Mouse (Mus musculus): ENCODE results near the gene Egr2. TPM values are rescaled to one million over a fixed set of nuclear protein-coding genes. Genes with fewer than 3 reads are reported as not detected.

The Egr2 gene
- polyA plus RNA-seq (2016; fragmentation: Nextera tagmentation; extraction: Ambion mirVana) = 0.25 and 0.26 TPM in 2 replicates

DNA sequence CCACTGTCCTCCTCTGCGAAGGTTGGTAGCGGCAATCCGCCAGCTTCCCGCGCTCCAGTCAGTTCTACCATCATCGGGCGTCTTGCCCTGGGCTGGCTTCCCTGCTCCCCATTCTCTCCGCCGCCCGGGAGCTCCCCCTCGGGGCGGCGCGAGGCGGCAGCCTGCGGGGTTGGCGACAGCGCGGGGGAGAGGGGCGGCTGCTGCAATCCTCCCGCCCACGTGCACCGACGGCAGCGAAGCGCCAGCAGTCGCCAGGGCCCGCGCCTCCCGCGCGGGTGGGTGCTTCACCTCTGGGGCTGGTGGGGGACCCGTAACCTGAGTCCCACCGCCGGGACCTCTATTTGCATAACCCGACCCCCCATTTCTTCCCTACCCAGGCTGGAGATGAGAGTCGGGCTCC, at the start of gene Egr2:
Gene Egr2, plus strand, starts transcription at position 220 of the 400 bp plus-strand sequence.
- Histone ChIP-seq H3K4me3 (peak within 1 kb of the TSS; percentile 62), H3K27me3 (peaks cover 92% of the 10 kb centered on the region), H3K4me2 (replicated peaks) (peak within 1 kb of the TSS; percentile 96), H3K9ac (replicated peaks) (peak within 1 kb of the TSS; percentile 16; the same call in 1 of the 2 replicates), H3K9me3 (no peaks in the 10 kb centered on the region), H3K36me3 (no peaks in the 10 kb centered on the region), H3K4me1 (peaks cover 36% of the 10 kb centered on the region), H3K27ac (replicated peaks) (no peak within 1 kb of the TSS)
- ATAC-seq (ENCODE audit: low FRiP score, low read depth) = peak; percentile 14; the same call in 1 of the 2 replicates
- 1% methylated on average over 30 of the region's 37 CpGs for WGBS

DNA sequence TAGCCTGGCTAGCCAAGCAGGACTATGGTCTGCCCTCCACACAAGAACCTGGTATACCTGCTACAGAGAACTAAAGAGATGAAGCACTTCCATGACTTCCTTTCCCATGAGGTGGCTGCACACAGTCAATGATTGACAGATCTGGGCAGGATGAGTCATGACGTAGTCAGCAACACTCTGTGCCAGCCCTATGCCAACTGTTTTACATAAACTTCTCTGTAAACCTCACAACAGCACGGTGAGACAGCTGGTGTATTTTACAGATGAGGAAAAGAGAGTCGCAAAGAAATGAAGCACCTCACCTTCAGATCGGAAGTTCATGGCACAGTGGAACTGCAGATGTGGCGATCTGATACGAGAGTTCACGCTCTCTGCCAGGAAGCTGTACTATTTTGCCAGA, 47.8 kb upstream of the Egr2 start:
- no peaks in the 10 kb centered on the region for H3K4me1 ChIP-seq
- 94% methylated on average over 7 of the region's 7 CpGs for WGBS
- H3K9ac ChIP-seq (replicated peaks) = no peak overlapping the region
- H3K4me2 ChIP-seq (replicated peaks) = no peak overlapping the region
- ATAC-seq (ENCODE audit: low FRiP score, low read depth) = no peak
- no peaks in the 10 kb centered on the region for H3K9me3 ChIP-seq
- no peak overlapping the region for H3K4me3 ChIP-seq
- H3K36me3 ChIP-seq = no peaks in the 10 kb centered on the region
- H3K27me3 ChIP-seq = no peaks in the 10 kb centered on the region
- no peak overlapping the region for H3K27ac ChIP-seq (replicated peaks)

DNA sequence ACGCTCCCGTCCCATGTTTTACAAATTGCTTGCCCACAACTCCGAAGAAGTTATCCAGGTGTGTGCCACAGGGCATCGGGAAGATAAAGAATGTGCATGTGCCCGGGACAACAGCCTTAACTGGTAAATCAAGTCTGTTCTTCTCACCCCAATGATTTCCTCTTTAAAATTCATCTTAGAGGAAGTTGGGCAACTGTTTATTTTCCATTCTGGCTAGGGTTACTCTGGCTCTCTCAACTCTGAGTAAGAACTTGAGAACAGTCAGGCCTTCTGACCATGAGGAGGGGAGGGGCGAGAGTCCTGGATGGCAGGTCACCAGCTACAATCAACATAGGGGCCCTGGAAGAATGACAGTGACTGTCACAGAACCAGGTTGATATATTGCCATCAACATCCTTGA, 45.4 kb upstream of the Egr2 start:
- Histone ChIP-seq H3K9me3 (no peaks in the 10 kb centered on the region), H3K36me3 (no peaks in the 10 kb centered on the region), H3K4me2 (replicated peaks) (no peak overlapping the region), H3K27ac (replicated peaks) (no peak overlapping the region), H3K4me3 (no peak overlapping the region), H3K9ac (replicated peaks) (no peak overlapping the region), H3K4me1 (no peaks in the 10 kb centered on the region), H3K27me3 (no peaks in the 10 kb centered on the region)
- ATAC-seq (ENCODE audit: low FRiP score, low read depth) = no peak
- WGBS = 91% methylated on average over 6 of the region's 6 CpGs

DNA sequence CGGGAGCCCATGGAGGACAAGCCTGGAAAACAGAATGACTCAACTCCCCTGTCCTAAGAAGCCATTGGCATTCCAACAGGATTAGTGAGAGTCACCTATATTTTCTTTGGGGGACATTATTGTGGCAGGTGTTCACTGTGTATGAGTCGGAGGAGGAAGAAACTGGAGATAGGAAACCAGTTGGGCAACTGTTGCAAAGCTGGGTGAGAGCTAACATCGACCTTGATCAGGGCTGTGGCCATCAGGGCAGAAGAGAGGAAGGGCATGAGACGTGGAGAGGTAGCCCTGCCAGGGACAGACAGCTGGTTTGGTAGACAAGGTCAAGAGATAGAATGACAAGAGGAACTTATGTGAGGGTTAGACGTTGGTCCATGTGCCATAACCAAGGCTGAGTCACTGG, 44.6 kb upstream of the Egr2 start:
- WGBS = 86% methylated on average over 5 of the region's 5 CpGs

DNA sequence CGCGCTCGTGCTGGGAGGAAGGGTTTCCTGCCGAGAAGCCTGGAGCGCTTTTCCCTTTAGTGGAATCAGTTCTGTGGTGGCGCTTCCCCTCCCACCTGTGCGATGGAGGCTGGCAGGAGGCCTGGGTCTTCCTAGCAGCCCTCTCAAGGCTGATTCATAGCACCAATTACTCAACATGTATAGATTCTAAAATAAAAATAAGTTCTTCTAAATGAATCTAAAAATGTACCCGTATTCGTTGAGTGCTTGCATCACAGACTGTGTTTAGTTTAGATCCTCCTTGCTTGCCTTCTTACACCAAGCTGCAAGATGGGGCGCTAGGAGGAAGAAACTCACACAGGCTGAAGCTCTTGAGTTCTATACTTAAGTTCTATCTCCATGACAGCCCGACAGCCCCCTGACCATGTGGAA, 43.1 kb upstream of the Egr2 start:
- Histone ChIP-seq H3K9me3 (no peaks in the 10 kb centered on the region), H3K4me1 (no peaks in the 10 kb centered on the region), H3K36me3 (no peaks in the 10 kb centered on the region), H3K4me3 (no peak overlapping the region), H3K27me3 (no peaks in the 10 kb centered on the region), H3K4me2 (replicated peaks) (no peak overlapping the region), H3K9ac (replicated peaks) (no peak overlapping the region), H3K27ac (replicated peaks) (no peak overlapping the region)
- 77% methylated on average over 11 of the region's 11 CpGs for WGBS
- ATAC-seq (ENCODE audit: low FRiP score, low read depth) = no peak

More for the DNA sequence above, 44.6 kb upstream of the Egr2 start:
- Histone ChIP-seq H3K36me3 (no peaks in the 10 kb centered on the region), H3K27me3 (no peaks in the 10 kb centered on the region), H3K4me1 (no peaks in the 10 kb centered on the region), H3K9ac (replicated peaks) (no peak overlapping the region), H3K4me3 (no peak overlapping the region), H3K4me2 (replicated peaks) (no peak overlapping the region), H3K27ac (replicated peaks) (no peak overlapping the region), H3K9me3 (no peaks in the 10 kb centered on the region)
- ATAC-seq (ENCODE audit: low FRiP score, low read depth) = no peak

DNA sequence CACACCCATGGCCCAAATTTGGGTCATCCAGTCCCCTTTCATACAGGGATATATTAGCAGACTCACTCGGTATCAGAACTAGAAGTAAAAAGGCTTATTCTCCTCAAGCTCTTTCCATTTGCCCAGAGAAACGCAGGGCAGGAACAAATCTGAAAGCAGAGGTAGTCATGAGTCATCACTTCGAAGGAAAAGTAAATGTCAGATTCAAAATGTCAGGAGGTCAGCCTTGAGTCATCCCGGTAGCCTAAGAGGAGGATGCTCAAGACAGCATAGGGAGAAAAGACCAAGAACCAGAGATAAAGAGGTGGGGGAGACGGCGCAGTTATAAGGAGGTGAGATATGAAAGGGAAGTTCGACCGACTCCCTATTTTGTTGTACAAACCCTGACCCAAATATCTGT, 41.7 kb upstream of the Egr2 start:
- H3K27ac ChIP-seq (replicated peaks) = no peak overlapping the region
- no peaks in the 10 kb centered on the region for H3K36me3 ChIP-seq
- H3K4me3 ChIP-seq = no peak overlapping the region
- no peaks in the 10 kb centered on the region for H3K27me3 ChIP-seq
- H3K9me3 ChIP-seq = no peaks in the 10 kb centered on the region
- no peaks in the 10 kb centered on the region for H3K4me1 ChIP-seq
- no peak overlapping the region for H3K4me2 ChIP-seq (replicated peaks)
- no peak overlapping the region for H3K9ac ChIP-seq (replicated peaks)
- 92% methylated on average over 8 of the region's 8 CpGs for WGBS
- ATAC-seq (ENCODE audit: low FRiP score, low read depth) = no peak

DNA sequence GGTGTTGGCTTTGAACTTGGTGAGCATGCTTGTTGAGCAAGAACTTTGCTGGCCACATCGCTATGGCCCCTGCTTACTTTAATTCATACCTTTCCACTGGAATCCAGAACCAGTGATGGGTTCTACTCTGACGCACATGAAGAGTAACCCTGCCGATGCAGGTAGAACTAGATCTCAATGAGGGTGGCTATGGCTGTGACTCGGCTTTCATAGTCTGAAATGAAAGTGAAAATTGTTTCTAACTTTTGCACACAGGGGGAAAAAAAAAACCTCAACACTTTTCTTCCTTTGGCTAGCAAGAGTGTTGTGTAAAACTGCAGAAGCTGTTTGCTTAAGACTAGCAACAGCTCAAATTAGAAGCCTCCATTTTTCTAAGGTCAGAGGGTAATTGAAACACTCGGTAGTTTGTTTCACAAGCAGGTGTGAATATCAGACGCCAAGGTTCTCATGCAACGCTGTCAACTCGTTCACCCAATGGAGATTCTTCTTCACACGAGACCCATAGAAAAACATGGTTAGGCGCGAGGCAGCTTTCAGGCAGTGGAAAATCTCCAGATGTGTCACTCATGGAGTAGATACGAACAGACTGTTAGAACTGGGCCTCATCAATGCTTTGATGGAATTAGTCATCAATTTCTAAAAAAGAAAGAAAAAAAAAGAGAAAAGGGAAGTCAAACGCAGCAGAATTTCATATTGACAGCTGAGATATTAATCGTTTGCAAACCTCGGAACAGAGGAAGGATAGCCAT, 38.0 kb upstream of the Egr2 start:
- Histone ChIP-seq H3K9me3 (no peaks in the 10 kb centered on the region), H3K36me3 (no peaks in the 10 kb centered on the region), H3K27me3 (no peaks in the 10 kb centered on the region), H3K4me1 (no peaks in the 10 kb centered on the region), H3K27ac (replicated peaks) (no peak overlapping the region), H3K9ac (replicated peaks) (no peak overlapping the region), H3K4me2 (replicated peaks) (no peak overlapping the region), H3K4me3 (no peak overlapping the region)
- WGBS = 94% methylated on average over 15 of the region's 15 CpGs
- no peak for ATAC-seq (ENCODE audit: low FRiP score, low read depth)

DNA sequence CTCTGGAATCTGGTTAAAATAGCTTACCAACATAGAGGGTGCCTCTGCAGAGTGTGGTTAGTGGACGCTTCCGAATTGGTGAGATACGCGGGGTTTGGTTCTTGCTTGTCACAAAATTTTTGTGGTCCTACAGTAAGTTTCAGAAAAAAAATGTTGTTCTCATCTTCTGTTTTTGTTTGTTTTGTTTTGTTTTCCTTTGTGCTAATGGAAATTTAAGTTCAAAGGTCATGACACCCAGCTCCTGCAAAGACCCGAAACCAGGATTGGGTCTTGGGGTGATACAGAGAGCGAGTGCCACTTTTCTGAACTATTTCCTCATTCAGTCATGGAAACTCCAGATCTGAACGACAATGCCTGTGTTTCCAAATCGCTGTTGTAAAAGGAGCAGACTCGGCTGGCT, 37.3 kb upstream of the Egr2 start:
- Histone ChIP-seq H3K4me2 (replicated peaks) (no peak overlapping the region), H3K4me3 (no peak overlapping the region), H3K9ac (replicated peaks) (no peak overlapping the region), H3K27me3 (no peaks in the 10 kb centered on the region), H3K9me3 (no peaks in the 10 kb centered on the region), H3K27ac (replicated peaks) (no peak overlapping the region), H3K36me3 (no peaks in the 10 kb centered on the region), H3K4me1 (no peaks in the 10 kb centered on the region)
- 91% methylated on average over 9 of the region's 9 CpGs for WGBS
- ATAC-seq (ENCODE audit: low FRiP score, low read depth) = no peak

DNA sequence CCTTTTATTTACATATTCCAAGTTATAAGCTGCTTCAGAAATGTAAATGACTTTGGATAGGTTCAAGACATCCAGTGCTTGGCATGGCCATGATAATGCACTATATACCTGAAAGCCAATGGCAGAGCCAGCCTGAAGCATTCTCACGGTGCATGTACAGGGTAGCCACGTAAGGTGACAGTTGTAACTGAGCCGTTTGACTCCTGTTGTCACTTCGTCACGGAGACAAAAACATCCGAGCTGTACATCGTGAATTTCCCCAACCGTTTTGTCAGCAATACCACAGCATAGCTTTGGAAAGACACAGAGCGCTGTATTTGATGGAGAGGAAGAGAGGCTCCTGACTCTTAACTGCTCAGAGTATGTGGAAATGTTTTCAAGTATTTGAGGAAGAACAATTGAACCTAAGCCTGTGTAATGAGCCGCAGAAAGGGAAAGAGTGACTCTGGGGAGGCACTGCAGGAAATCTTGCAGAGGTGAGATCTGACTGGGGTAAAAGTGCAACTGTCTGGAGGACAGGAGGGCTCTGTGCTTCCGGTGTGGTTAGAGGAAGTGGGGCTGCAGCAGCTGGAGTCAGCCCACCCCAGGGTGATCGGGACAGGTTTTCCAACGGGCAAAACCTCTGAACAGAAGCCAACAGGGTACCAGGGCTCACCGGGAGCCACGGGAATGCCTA, 31.8 kb upstream of the Egr2 start:
- Histone ChIP-seq H3K27ac (replicated peaks) (no peak overlapping the region), H3K4me2 (replicated peaks) (no peak overlapping the region), H3K9me3 (no peaks in the 10 kb centered on the region), H3K9ac (replicated peaks) (no peak overlapping the region), H3K36me3 (no peaks in the 10 kb centered on the region), H3K4me1 (no peaks in the 10 kb centered on the region), H3K4me3 (no peak overlapping the region), H3K27me3 (no peaks in the 10 kb centered on the region)
- no peak for ATAC-seq (ENCODE audit: low FRiP score, low read depth)
- WGBS = 73% methylated on average over 15 of the region's 15 CpGs

DNA sequence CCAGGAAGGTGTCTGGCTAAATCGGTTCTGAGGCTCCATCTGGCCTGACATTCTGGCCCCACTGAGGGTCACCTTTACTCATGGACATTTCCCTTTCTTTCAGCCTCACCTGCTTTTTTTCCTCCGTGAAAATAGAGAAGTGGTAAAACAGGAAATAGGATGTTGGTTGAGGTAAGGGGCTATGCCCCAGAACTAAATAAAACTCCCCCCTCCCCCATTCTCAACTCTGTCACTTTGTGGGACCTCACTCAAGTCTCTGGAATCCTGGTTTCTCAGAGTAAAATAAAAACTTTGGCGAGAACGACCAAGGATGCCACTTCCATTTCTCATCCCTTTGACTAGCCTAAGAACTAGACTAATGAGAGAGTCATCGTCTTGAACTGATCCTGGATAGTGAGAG, 31.2 kb upstream of the Egr2 start:
- ATAC-seq (ENCODE audit: low FRiP score, low read depth) = no peak
- WGBS = 69% methylated on average over 5 of the region's 5 CpGs
- Histone ChIP-seq H3K27ac (replicated peaks) (no peak overlapping the region), H3K4me1 (no peaks in the 10 kb centered on the region), H3K9ac (replicated peaks) (no peak overlapping the region), H3K4me3 (no peak overlapping the region), H3K9me3 (no peaks in the 10 kb centered on the region), H3K4me2 (replicated peaks) (no peak overlapping the region), H3K27me3 (no peaks in the 10 kb centered on the region), H3K36me3 (no peaks in the 10 kb centered on the region)

DNA sequence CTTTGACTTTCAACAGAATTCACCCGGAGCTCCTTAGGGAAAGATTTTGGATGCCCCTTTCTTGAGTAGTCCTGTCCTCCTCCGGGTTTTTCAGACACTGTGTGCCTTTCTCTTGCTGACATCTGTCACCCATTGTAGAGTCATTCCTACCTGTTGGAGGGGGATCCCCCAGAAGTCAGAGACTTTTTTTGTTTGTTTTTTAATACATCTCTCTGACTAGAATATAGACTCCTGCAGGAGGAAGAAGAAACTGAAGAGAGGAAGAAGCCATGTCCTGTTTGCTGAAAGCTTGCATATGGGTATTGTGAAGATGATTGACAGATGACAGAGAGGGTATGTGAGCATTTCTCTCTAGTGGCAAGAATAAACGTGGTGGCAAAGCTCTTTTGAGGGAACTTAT, 30.0 kb upstream of the Egr2 start:
- WGBS = 70% methylated on average over 3 of the region's 3 CpGs
- Histone ChIP-seq H3K27me3 (no peaks in the 10 kb centered on the region), H3K4me3 (no peak overlapping the region), H3K36me3 (no peaks in the 10 kb centered on the region), H3K4me1 (no peaks in the 10 kb centered on the region), H3K27ac (replicated peaks) (no peak overlapping the region), H3K9ac (replicated peaks) (no peak overlapping the region), H3K9me3 (no peaks in the 10 kb centered on the region), H3K4me2 (replicated peaks) (no peak overlapping the region)
- ATAC-seq (ENCODE audit: low FRiP score, low read depth) = no peak

DNA sequence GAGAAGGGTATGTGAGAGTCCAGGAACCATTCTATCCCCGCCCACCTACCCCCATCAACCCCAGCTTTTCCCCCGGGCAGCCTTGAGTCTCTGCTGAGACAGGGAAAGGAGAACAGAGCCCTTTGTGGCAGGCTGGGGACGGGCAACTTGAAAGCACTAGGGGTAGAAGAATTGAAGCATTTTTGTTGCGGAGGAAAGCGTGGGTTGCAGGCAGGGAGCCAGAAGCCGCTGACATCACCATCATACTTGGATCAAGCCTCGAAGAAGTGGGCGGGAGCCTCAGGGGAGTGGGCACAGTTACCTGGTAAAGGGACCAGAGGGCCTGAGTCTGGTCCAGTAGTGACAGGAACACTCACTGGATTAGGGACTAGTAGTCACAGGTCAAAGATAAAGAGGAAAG, 23.1 kb upstream of the Egr2 start:
- Histone ChIP-seq H3K4me3 (no peak overlapping the region), H3K36me3 (no peaks in the 10 kb centered on the region), H3K27me3 (no peaks in the 10 kb centered on the region), H3K9ac (replicated peaks) (no peak overlapping the region), H3K4me1 (no peaks in the 10 kb centered on the region), H3K9me3 (no peaks in the 10 kb centered on the region), H3K27ac (replicated peaks) (no peak overlapping the region), H3K4me2 (replicated peaks) (no peak overlapping the region)
- WGBS = 68% methylated on average over 8 of the region's 8 CpGs
- ATAC-seq (ENCODE audit: low FRiP score, low read depth) = no peak
